Mouse (Mus musculus): ENCODE results near the gene Lsm7.
A peak's percentile ranks its signal among the peaks of the same experiment; 100 is the strongest.

The Lsm7 gene

DNA sequence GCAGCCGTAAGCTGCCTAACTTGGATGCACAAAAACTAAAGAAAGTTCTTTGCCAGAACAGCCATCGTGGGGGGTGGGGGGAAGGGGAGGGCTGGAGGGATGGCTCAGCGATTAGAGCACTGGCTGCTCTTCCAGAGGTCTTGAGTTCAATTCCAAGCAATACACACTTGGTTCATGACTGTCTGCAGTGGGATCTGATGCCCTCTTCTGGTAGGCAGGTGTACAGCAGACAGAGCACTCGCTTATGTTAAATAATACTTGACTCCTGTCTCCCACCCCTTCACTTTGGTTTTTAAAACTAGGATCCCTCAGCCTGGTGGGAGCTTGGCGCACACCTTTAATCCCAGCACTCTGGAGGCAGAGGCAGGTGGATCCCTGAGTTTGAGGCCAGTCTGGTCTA lies 21.0 kb upstream of the Lsm7 start:
- no peak for DNase-seq (ENCODE audit: low spot score in 2 of 2)

GRCm38 (mm10) chr10:80874035-80874434 lies 19.0 kb upstream of the Lsm7 start:
- DNase-seq (ENCODE audit: low spot score in 2 of 2), result no peak

- DNase-seq (ENCODE audit: low spot score in 2 of 2), result no peak
Observed at GRCm38 (mm10) chr10:80871581-80871980, 16.6 kb upstream of the Lsm7 start, which contains the start of gene Tmprss9. Tmprss9 (plus strand) TSS chr10:80871848.

DNA sequence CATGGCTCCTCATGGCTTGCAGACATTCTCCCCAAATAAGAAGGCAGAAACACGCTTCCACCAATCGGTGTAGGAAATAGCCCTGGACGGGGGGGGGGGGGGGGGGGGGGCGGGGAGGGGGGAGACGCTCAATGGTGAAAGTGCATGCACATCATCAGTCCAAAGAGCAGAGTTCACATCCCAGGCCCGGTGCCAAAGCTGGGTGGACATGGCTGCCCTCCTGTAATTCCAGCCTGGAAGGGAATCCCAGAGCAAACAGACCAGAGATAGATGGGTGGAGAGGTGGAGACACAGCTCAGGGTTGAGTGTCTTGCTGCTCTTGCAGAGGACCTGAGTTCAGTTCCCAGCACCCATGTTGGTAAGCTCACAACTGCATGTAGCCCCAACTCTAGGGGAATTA lies 16.0 kb upstream of the Lsm7 start:
- DNase-seq (ENCODE audit: low spot score in 2 of 2), result no peak

GRCm38 (mm10) chr10:80864446-80864845 lies 9.4 kb upstream of the Lsm7 start:
- no peak for DNase-seq (ENCODE audit: low spot score in 2 of 2)

DNA sequence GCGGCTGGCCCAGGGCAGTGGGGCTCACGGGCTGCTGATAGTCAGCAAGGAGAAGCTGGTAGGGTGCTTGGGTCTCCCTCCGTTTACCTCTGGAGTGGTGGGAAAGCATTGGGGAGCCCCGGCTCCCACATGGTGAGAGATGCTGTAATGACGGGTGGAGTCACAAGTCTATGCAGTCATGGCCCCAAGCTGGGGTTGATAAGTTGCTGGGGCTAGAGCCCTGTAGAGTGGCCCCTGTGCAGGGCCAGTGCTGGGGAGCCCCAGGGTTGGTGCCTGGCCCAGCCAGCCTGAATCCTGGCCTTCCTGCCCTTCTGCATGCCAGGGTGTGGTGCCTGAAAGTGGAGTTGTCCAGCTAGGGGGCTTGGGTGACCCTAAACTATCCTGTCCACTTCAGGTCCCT lies 7.3 kb upstream of the Lsm7 start:
- no peak for DNase-seq (ENCODE audit: low spot score in 2 of 2)

DNA sequence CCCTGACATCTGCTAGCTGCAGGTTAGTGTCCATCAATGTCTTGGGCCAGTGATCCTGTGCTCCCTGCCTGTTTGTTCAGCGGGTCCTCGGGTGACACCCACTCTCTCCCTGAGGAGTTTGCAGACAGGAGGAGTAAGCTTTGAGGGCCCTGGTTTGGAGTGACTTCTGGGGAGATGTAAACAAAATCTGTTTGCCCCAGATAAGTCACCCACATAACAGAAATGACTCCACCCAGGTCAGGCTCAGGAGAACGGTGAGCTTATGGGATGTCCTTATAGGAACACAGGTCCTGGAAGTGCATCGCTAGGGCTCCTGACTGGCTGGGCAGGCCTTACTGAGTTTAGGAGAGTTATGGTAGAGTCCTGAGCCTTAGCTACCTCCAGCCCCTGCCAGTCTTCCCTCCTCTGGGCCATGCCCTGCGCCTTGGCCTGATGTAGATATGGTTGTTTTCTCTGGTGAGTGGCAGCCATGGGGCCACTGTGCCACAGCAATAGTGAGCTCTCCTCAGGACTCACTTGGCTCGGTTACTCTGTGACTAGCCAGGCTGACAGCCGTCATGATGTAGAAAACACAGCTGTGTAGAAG lies 3.4 kb upstream of the Lsm7 start:
- DNase-seq (ENCODE audit: low spot score in 2 of 2), result no peak

- DNase-seq (ENCODE audit: low spot score in 2 of 2), result no peak
Observed at GRCm38 (mm10) chr10:80857848-80858247, 2.8 kb upstream of the Lsm7 start.

DNA sequence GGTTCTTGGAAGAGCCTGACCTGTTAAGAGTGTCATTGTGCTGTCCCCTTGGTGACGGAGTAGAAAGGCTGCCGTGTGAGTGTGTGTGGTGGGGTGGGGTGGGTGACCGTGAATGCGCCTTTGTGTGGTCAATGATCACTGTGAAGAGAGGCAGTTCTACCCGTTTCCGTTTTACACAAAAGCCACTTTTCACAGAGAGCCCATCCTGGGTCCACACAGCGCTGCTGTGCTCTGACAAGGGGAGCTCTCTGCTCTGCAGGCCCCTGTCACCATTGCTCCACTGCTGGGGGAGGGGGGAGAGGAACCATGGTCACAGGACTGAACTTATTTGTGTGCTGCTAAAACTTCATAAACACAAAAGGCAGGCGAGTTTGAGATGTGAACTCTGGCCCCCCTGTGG lies 2.4 kb upstream of the Lsm7 start:
- no peak for DNase-seq (ENCODE audit: low spot score in 2 of 2)

DNA sequence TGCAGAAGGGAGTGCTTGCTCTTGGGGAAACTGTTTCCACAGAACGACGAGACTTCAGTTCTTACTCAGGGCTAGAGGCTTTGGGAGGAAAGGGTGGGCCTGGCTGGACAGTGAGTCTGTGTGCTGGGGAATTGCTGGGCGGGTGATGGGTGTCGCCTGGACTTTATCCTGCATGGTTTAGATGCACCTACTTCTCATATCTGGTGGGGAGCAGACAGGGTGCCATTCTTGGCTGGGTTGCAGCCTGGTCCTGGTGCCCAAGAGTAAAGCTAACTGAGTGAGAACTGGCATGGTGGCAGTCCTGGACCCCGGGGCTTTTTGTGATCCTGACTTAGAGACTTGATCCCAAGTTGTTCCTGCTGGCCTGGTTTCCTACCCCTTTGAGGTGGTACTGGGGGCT lies 1.9 kb upstream of the Lsm7 start:
- no peak for DNase-seq (ENCODE audit: low spot score in 2 of 2)

DNA sequence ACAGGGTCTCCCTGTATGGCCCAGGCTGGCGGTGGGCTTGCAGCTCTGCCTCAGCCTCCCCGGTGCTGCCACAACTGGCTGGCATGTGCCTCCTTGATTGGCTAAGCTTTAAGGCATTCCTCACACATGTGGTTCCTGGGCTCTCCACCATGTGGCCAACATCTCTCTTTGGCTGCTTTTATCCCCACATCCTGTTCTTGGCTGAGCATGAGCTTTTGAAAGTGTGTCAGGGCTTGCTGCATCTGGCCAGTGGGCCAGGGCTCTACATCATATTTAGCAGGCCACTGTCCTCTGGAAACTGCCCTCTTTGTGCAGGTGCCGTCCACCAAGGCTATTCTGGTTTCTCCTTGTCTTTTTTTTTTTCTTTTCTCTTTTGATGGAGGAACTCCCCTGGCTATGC lies 1.3 kb upstream of the Lsm7 start:
- DNase-seq (ENCODE audit: low spot score in 2 of 2), result peak in 1 of 2 experiments; percentile 59

DNA sequence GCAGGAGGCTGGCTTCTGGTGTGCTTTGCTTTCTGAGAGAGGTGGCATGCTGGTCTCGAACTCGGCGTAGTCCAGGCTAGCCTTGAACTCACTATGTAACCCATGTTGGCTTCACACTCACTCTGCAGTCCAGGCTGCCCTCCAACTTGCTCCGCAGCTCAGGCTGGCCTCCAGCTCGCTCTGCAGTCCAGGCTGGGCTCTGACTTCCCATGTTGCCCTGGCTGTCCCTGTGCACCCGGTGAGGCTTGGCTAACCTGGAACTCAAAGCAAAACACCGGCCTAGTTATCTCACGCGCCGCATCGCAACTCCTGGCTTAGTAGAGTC lies 702 bp upstream of the Lsm7 start:
- DNase-seq (ENCODE audit: low spot score in 2 of 2), result no peak

DNA sequence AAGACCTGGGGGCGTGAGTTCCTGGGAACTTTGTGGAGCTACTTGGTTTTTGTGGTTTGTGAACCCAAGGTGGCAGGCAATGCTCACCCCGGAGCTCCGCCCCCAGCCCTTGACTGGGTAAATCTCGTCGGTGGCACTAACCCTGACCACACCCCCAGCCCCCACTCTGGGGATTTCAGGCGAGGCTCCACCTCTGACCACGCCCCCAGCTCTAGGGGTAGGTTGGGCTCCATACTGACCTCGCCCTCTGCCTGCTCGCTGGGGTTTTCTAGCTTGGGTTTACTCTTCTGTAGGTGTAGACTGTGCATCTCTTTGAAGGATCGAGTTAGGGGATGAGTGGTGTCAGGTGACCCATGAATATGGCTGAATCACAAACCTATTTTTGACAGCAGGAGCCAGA lies 6.4 kb downstream of the Lsm7 start:
- DNase-seq (ENCODE audit: low spot score in 2 of 2), result no peak

GRCm38 (mm10) chr10:80845732-80846131 lies 9.3 kb downstream of the Lsm7 start:
- no peak for DNase-seq (ENCODE audit: low spot score in 2 of 2)

DNA sequence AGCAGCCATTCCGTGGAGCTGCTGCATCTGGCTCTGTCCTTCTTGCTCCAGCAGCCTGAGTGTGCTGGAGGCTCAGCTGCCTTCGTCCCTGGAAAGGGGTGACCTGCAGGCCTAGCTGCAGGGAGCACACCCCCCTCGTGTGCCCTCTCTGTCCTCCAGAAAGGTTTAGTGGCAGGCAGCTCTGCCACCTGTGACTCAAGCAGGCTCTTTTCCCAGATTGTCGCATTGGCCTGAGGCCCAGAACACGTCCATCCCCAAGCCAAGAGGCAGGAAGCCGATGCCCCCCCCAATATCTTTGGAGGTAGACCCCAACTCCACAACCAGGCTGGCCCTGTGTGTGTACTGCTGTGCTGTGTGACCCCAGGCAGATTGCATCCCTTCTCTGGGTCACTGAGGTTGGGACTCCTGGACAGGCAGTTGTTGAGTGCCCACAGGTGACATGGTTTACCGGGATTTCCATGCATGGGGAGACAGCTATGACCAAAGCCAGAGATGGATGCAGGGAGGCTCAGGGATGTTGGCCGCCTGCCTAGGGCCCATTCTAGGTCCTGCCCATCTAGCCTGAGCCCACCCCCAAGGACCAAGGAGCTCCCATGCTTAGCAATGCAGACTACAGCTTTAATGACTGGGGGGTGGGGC lies 9.8 kb downstream of the Lsm7 start:
- DNase-seq (ENCODE audit: low spot score in 2 of 2), result no peak

DNA sequence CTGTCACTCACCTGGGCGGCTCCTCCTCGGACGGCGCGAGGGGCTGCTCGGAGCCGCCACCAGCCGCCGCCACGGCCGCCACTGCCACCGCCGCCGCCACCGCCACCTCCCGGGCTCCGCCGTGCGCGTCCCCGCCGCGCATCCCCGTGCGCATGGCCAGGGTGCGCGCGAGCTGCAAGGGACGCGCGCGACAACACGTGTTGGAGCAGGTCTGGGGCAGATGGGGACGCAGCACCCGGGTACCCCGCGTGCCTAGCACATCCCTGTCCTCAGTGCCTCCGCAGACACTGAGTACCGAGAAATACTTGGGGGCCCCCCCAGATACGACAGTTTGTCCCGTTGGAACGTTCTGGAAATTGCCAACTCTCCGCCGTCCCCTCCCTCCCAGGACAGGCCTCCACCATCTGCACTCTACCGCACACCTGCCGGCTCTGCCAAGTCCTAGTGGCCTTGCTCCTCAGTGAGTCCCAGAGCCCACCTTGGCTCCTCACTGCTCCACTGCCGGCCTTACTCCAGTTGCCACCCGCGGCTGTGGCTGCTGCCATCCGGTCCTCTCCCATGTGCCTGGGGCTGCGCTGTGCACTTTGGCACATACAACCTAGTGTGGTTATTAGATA lies 11.0 kb downstream of the Lsm7 start, which contains the start of gene Lingo3:
Lingo3 (minus strand) TSS at position 109 of the 617 bp plus-strand sequence.
- no peak for DNase-seq (ENCODE audit: low spot score in 2 of 2)

DNA sequence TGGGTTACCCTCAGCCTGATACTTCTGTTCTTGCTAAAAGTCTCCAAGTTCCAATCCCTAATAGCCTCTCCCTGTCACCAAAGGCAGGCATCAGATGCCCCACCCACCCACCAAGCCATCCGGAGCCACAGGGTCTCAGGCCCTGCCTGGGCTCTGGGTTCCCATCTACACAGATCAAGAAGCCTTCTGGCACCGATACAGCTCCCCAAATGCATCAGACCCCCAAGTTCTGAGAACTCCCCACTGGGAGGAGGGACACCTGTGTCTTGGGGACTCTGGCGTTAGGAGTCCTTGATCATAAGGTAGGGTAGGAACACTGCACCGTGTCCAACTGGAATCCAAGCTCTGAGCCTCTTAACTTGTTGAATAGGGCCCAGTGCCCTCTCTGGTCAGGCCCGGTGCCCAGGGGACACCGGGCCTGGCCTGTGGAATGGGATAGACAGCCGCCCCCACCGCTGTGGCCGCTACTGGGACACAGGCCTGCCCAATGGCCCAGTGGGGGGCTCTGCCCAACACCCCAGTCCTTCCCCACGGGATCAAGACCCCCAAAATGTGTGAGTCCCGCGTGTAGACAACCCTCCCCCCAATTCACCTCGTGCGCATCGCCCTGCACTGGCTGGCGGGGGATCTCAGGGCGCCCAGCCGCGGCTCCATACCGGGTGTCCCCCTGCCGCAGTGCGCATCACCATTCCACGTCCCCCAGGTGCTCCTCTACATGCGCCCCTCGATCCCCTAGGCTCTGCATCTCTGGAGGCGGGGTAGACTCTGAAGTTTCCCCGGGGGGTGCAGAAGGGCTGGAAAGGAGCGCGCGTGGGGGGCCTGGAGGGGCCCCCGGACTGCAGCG lies 11.7 kb downstream of the Lsm7 start:
- DNase-seq (ENCODE audit: low spot score in 2 of 2), result no peak

- DNase-seq (ENCODE audit: low spot score in 2 of 2), result no peak
Observed at GRCm38 (mm10) chr10:80842334-80842733, 12.7 kb downstream of the Lsm7 start.

DNA sequence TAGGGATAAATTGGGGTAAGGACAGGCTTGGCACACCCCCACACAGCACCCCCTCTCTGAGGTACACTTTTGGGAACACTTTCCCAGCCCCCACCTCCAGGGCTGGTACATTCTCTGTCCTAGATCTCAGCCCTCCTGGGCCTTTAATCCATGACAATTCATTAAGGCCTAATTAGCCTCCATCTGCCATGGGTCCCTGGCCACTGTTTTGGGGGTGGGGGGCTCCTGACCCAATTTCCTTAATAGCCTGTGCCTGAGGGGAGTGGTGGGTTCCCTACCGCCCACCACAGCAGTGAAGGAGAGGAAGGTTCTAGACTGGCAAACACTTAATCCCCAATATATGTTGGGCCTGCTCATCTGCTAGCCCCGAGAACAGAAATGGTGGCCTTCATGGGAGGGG lies 13.3 kb downstream of the Lsm7 start:
- no peak for DNase-seq (ENCODE audit: low spot score in 2 of 2)

GRCm38 (mm10) chr10:80839848-80840247 lies 15.2 kb downstream of the Lsm7 start:
- DNase-seq (ENCODE audit: low spot score in 2 of 2), result no peak

- DNase-seq (ENCODE audit: low spot score in 2 of 2), result no peak
Observed at GRCm38 (mm10) chr10:80838346-80838912, 16.6 kb downstream of the Lsm7 start.

DNA sequence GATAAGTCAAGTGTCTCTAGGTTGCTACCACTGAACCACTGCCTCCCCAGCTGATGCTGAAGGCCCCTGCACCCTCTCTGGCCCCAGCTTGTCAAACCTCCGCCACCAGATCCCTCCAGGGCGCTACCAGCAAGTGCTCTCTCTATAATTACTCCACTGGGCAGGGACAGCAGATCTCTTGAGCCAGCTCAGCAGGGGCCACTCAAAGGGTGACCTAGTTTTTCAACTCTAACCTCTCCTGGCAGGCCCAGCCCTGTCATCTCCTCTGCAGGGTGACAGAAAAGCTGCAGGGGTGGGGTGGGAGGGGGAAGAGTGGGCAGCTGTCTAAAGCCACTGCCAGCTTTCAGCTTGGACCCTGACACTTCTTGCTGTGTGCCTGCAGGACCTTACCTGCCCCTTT lies 17.2 kb downstream of the Lsm7 start:
- DNase-seq (ENCODE audit: low spot score in 2 of 2), result no peak
